Mouse (Mus musculus) telencephalon, adult 2 months (tissue): ENCODE results near the gene Phtf1.

Experiments
- DNase-seq: peaks from one replicate; pipeline ENCODE4 v3.0.0-alpha.2; 2011; ENCODE audit warnings: low read depth, low spot score

Gene Phtf1

DNA sequence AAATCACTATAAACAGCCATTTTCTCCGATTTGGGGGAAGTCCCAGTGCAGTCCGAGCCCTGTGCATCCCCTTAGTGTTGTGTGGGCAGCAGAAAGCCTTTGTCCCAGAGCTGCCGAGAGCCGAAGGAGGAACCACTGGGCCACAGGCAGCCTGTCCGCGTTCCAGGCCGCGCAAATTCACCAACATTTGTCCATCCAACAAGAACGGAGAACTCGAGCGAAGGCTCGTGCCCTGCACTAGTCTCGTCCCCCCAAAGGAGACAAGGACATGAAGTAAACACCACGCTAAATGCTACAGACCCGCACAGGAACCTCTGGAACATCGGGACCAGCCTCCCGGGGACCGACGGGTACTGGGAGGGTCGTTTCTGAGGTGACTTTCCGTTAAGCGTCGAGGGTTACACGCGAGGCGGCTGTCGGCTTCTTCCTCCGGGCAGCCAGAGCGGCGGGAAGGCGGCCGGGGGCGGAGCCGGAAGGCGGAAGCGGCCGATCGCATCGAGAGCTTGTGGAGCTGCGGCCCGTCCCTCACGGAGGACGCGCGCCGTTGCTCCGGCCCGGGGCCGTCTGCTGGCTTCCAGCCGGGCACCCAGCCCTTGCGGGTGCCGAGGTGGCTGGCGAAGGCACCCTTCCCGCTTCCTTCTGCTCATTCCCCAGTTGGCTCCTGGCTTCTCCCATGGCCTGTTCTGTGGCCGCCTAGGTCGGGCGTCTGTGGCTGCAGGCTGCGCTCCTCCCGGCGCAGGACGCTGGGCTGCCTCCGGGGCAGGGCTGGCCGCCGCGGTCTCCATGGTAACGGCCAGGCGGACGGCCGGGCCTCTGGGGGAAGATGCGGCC, at the start of gene Phtf1:
Phtf1 (plus strand) TSS at position 250 of the 831 bp plus-strand sequence.
- DNase-seq: peak; percentile 72

DNA sequence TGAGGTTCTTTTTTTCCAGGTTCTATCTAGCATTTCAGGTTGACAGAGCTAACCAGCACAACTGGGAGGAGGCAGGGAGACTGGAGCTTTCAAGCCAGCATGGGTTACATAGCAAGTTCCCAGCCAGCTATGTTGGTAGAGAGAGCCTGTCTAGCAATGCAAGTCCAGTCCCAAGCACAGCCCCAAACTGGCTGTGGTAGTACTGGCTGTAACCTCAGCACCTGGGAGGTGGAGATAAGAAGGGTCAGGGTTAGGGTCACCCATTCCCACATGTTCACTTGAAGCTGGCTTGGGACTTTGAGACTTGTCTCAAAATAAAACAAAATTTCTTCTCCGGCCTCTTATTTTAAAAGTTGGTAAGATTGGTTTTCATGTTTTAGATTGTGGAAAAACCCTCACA, 47.8 kb upstream of the Phtf1 start:
- DNase-seq: no peak

DNA sequence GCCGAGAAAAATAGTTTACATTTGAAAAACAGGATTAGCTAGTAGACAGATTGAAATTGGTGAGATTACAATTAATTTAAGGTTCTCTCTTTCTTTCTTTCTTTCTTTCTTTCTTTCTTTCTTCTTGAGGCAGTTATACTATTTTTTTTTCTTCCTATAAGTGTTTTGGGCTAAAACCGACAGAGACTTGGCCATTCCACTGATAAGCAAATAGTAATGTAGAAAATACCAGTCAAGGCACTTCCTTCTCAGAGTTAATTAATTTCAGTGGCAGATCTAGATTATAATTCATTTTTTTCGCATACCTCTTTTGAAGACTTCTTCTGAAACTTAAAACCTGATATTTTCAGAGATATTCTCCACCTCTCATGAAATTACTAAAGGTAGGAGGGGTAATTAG, 42.6 kb upstream of the Phtf1 start:
- DNase-seq: no peak

DNA sequence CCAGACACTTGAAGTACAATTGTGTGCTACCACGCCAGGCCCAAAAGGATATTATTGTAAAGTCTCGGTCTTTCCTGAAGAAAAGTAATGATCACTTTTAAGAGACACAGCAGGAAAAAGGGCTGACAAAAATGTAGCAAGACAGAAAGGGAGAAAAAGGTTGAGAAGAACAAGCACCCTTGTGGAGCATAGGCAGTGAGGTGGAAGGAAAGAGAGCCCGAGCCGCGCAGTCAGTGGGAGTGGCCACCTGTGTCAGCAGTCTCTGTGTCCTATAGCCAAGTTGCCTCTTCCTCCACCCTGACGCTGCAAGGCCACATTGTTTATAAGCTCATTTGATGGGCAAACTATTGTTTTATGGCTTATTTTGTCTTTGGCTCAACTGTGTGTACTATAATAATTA, 40.4 kb upstream of the Phtf1 start:
- no peak for DNase-seq

DNA sequence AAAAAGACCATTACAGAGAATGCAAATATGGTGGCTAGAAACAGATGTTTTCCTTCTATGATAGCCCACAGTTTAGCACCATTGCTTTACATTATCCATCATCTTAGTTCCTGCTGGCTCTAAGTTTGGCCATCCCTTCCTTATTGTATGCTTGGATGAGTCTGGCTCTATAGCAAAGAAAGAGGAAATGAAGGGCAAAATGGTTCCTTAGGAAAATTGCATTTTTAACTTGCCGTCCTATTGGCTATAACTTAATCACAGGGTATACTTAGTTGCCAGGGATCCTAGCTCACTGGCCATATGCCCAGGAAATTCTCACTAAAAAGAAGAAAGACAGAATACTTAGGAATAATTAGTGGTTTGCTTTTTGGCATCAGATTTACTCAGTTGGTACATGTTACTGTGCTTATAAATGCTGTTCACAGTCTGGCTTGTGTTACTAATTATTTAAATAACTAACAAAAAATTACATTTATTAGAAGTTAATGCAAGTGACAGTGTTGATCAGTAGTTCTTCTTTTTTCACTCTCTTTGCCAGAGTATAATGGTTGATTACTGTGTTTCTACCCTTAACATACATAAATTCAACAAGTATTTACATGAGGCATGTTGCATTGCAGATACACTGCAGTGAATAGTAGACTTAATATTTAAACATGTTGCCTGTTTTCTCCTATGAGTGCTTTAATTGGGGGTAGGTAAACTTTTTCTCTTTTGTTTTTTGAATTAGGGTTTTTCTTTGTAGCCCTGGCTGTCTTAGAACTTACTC, 22.9 kb upstream of the Phtf1 start:
- peak; percentile 70 for DNase-seq

DNA sequence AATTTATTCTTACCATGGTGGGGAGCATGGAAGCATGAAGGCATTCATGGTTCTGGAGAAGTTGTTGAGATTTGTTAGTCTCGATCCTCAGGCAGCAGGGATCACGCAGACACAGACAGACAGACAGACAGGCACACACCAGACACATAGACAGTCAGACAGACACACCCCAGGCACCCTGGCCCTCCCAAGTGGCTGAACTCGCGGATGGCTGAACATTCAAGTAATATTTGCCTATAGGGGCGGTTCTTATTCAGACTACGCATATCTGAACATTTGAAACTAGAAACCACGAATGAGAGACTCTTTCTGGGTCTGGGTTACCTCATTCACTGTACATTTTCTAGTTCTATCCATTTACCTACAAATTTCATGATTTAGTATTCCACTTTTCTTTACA, 19.2 kb upstream of the Phtf1 start:
- DNase-seq: no peak

DNA sequence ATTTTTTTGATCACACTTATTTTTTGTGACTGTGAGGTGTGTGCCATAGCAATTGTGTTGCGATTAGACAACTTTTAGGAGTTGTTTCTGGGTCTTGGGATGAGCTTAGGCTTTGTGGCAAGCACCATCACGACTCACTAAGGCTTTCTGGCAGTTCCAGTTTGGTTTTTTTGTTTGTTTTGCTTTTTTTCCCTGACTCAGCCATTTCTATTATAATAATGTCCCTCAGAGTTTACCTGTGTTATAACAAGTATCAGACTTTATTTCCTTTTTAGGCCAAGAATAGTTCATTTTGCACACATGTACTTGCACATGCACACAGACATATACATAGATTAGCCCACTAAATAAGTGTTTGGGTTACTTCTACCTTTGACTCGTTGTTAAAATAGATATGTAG, 7.3 kb upstream of the Phtf1 start:
- DNase-seq: no peak

DNA sequence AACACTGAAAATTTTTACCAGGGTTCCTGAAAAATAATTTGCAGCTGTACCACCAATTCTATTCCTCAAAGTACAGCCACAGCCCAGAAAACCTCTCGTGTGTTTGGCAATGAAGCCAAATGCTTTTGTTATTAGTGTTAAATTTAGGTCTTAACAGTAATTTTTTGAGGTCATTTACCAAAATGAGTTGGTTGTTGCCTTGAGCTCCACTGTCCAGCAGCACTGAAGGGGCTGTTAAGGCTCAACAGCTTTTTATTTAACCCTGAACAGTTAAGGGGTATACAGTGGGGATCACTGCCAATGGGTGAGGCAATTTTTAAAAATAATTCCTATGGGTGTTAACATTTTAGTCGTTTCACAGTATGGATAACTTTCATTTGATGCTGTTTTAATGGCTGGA, 679 bp upstream of the Phtf1 start:
- no peak for DNase-seq

DNA sequence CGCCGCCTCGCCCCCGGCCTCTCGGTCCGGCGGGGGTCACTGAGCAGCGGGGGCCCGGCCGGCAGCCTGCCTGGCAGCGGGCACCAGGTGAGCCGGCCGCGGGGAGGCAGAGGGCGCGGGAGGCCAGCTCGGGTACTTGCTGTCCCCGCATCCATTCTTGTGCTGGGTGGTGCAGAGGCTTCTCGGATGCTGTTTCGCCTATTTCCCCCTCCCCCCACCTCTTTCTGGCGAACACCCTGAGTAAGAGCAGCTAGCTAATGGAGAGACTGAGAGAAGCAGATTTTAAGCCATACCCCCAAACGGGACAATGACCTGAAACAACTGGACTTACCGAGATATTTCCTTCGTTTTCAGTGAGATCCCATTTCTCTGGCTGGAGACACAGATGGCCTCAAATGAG, 791 bp downstream of the Phtf1 start:
- DNase-seq: peak; percentile 43

DNA sequence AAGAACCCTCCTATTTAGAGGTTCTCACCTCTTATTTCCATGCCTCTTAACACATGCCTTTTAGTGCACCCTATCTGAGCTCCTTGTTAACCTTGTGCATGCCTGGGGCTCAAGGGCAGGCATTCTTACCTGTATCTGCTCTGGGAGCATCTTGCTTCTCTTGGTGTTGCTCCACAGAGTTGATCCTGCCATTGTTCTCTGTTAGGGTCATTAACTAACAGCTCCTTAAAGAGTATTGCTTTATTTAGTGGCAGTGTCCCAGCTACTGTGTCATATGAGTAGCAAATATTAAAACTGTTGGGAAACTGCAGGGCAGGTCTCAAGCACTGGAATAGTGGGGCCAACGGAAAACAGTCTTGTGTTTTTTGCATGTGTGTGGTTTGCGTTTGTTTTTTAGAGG, 3.2 kb downstream of the Phtf1 start:
- no peak for DNase-seq

DNA sequence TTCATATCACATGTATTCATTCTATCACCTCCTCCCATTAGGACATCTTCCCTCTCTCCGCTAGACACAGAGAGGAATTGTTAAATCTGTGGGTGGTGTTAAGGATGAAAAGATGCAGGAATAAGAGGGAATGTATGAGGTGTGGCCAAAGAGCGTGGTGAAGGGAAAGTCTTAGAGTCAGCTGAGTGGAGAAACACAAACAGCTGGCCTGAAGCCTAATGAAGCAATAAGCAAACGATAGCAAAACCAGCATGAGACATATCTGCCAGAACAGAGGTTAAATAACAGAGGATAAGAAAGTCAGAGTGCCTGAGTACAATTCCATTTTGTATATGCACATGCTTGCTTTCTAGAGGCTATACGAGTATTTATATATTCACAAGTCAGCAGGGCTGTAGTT, 16.6 kb downstream of the Phtf1 start:
- no peak for DNase-seq

DNA sequence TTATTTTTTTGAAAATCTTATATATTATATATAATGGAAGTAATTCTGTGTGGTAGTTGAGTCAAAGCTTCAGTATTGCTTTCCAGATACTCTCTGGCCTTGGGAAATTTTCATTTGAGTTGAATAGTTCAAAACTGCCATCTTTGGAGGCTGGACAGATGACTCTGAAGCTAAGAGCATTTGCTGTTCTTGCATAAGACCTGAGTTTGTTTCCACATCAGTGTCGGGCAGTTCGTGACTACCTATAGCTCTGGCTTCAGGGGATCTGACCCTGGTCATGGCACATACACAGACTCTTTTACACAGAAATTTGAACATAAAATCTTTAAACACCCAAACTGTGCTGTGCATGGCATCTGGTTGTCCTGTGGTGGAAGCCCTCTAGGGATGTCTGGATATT, 17.3 kb downstream of the Phtf1 start:
- no peak for DNase-seq

DNA sequence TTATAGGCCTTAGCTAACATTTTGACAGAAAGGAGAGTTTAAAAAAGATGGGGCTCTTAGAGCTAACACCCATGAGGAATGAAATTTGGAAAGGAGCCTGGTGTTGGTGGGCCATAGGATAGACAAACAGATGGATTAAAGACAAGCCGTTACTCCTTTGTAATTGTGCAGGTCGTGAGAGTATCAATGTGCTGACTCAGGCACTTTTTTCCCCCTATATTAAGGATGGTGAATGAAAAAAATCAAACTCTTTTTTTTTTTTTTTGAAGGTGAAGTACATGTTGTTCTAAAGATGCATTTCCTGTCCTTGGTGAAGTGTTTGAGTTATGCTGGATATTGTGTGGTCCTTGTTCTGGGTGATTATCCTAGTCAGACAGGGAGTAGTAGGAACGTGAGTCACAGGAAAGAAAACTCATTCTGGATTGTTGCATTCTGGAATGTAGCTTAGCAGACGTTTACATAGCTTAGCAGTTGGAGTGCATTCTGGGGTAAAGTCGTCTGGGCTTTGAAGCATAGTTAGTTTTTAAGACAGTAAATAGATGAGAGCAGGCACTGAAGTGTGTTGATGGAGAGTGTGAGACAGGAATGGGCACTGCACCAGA, 20.0 kb downstream of the Phtf1 start:
- no peak for DNase-seq

DNA sequence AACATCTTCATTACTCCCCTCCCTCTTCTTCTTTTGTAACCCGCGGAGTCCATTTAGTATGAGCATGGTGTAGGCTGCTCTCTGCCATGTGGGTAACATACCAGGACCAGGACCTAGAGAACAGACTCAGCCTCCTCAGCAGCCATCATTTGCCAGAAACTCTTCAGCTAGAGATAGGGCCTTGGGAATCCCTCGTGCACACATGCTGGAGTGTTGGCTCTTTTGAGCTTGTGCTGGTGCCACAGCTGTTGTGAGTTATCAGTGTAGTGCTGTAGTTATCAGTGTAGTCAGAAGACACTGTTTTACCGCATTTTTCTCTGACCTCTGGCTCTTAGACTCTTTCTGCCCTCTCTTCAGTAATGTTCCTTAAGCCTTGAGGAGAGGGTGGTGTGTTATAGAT, 21.4 kb downstream of the Phtf1 start:
- no peak for DNase-seq

DNA sequence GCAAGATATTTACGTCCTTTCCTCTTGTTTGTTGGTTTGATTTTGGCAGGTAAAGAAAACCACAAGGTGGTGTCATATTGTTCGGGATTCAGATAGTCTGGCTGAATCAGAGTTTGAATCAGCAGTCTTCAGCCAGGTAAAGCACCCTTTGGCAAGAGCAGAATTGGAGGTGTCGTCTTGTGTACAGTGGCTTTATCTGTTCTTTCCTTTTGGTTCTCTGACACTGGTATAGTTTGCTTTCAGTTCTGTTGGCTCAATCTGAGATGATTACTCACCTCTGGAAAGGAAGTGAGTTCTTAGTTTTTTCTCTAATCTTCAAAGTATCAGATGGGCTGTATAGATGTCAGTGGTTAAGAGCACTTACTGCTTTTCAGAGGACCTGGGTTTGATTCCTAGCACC, 23.4 kb downstream of the Phtf1 start:
- no peak for DNase-seq

DNA sequence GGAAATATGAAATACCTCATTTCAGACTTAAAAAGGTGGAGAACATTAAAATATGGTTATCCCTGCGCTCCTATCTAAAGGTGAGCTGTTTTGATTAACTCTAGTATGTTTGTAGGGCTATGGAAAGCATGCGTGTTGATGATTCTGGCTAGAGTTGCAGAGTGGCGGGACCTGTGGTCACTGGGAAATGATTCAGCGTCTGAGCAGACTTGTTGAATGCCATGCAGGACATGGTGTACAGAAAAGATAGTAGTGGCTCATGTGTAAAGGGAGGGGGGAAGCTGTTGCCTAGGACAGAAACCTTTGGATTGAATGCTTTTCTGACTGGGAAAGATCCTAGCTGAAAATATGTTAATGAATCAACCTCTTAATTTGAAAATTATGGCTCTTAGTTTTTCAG, 30.8 kb downstream of the Phtf1 start:
- no peak for DNase-seq

DNA sequence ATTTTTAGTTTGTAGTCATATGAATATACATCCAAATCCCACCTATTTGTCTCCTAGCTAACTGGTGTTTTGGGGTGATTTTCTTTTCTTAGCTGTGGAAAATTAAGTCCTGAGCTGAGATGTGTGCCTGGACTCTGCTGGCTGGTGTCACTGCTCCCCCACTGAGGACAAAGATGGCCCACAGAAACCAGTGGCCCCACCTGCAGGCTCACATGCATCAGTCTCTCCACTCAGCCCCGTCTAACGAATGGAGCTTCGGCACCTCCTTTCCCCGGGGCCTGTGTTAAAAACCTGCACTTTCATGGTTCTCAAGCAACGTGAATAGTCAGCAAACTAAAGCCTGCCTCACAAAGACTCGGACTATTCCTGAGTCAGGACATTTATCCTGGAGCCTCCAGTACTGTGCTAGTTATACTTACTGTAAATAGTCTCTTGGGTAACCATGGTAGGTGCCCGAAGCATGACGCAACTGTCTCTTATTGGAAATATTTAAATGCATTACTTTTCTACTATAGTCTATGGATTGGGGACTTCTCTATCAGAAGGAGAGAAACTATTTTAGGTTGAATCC, 39.1 kb downstream of the Phtf1 start:
- DNase-seq: no peak

DNA sequence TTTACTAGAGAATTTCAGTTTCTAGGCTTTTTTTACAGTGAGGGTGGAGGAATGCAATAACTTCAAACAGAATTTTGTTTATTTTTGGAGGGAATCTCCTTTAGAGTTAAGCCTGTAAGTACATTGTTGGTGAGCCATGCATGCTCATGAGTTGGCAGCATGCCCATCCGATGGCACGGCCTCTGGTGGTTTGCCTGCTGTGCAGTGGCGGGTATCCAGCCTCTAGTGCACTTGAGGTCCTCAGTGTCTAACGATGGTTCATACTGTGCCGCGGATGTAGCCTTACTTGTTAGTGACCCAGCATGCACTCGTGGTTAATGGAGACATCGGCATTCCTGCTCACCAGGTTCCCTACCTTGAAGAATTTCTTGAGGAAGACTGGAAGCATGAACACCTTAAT, 39.6 kb downstream of the Phtf1 start:
- DNase-seq: no peak

DNA sequence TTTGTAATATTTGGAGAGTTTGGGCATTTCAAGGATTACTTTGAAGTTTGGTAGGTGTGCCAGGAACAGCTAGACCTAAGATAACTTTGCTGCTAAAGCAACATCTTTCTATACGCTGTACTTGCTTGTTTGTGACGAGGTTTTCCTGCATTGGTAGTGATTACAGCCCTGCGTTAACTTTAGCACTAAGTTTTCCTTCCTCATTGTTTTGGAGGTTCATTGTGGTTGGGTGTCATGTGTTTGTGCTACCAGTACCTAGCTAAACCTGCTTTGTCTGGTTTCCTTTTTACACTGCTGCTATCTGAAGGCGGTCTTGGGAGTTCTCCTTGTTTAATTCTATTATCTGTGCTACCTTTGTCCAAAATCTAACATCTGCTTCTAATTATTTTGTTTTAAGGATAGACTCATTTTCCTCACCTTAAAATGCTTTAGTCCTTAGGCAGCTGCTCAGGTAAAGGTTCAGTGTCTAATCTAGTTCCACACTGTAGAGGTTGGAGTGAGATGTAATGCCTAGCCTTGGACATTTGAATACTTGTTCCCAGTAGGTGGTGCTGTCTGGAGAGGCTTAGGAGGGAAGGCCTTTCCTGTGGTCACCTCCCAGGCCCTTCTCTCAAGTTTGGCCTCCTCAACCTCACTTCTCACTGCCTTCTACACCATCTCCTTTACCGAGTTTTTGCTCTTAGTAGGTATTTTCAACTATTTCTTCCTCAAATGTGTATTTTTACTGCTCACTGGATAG, 42.2 kb downstream of the Phtf1 start:
- no peak for DNase-seq

DNA sequence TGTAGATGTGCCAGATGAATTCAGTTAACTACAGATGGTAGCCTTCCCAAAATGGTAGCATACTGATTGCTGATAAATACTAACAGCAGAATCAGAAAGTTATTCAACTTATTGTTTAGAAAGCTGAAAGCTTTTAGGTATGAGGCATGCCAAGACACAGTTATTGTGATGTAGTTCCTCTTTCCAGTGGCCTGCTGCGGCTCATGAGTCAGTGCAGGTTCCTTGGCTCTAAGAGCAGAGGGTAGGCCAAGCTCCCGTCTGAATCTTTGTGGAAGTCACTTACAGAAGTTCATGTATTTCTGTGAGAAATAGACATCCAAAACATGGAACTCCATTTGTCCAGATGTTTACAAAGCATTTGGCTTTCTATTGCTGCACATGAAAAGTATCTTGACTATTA, 44.1 kb downstream of the Phtf1 start:
- DNase-seq: no peak

DNA sequence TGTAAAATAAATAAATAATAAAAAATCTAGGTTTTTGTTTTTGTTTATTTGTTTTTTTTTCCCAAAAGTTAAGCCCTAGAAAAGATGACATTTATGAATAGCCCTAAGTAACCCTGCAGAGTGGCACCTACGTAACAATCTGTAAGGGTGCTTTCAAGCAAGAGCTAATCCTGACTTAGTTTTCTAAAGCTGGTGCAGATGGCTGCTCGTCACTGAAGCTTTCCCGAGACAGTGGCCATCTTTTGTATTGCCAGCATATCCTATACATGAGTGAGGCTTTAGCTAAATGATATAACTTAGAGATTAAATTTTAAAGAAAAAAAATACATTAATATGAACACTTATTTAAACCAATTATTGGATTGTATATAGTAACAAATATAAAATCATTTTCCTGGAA, 50.0 kb downstream of the Phtf1 start:
- no peak for DNase-seq

DNA sequence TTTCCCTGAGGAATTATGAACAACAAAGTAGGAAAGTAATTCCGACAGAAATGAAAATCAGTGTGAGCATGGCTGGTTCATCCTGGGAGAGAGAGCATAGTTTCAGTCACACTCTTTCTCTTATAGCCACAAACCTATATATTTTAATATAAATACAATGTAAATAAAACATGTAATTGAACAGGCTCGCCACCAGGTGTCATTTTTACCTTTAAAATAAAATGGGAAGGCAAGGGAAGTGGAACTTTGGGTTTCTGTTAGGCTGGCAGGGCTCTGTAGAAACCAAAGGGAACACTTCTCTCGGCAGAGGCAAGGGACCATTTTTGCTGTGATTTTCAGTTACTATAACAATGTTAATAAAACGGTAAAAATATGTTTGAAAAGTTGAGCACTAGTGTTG, 51.5 kb downstream of the Phtf1 start:
- DNase-seq: no peak
